Mouse (Mus musculus) thymus, postnatal 10 days (tissue): Measurements from ENCODE around the gene Rab38.

Source experiments
- DNase-seq, 2 experiments: peaks; one replicate each; pipeline ENCODE4 v3.0.0; 2021; ENCODE audit warnings: low spot score in 2 of 2

The Rab38 gene

DNA sequence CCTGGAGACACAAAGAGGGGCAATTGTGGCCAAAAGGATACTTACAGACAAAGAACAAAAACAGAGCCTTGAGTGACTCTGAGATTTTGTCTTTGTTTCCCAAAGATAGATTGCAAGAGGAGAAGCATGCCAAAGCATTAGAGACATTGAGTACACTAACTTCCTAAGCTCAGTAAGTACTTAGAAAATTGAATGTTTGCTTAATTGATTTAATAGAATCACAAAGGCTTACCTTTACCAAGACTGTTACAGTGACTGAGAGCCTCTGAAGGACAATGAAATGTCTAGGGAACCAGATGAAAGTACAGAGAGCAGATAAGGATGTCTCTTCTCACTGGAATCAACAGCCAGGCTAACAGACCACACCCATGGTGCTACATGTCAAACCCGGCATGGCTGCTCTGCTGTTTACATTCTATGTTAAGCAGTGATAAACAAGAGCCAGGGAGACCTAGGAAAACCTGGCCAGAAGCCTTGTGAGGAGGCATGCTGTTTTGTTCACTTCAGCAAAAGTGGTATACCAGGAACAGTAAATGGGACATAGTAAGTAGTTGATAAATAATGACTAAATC is 97.1 kb downstream of the Rab38 start:
- no peak for DNase-seq

DNA sequence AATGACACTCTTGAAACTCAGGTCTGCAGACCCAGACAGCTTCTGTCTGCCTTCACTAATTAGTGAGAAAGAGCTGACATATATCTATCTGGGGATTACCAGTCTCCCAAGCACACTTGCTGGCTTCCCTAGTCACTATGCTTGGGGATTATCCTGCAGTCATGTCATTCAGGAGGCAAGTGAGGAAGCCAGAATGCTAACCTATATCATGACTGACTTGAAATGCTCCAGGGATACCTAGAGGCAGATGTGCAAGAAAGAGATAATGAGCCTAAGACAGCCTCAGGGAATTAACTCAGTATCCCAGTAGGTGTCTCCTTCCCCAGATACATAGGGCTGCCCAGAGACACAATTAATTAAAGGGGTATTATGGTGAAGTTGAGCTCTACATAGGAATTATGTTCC is 106.1 kb downstream of the Rab38 start:
- no peak for DNase-seq

DNA sequence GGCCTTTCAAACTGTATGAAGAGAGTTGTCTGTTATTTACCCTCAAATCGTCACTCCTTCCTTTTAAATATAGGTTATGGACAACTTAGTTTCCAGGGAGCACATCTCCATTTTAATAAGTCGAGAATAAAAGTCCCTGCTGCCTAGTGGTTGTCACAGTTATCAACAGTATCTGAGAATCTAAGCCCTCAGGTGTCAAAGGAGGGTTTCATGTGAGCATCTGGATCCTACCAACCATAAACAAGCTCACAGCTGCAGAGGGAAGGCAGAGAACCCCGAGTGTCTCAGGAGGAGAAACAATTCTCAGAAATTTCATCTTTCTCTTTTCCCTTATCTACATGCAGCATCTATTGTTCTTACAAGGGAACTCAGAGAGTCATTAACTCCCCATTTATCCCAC is 106.7 kb downstream of the Rab38 start:
- DNase-seq: no peak
